Mouse (Mus musculus) kidney, postnatal 25 days (tissue): ENCODE measurements around the gene Tcl1.
"Not testable (repeated sequence)": the region's sequence is repeated elsewhere in the genome, so short reads cannot be mapped to it uniquely, and the experiment has no call there.

Experiments used
- DNase-seq, 2 experiments: peaks; one replicate each; pipeline ENCODE4 v3.0.0; 2021; ENCODE audit warnings: mixed read lengths in 2 of 2

Gene Tcl1

GRCm38 (mm10) chr12:105222601-105223319 lies at the start of gene Tcl1:
Tcl1 (minus strand) TSS chr12:105222793.
- DNase-seq: no peak

GRCm38 (mm10) chr12:105271016-105271965 lies 48.7 kb upstream of the Tcl1 start:
- no peak for DNase-seq

GRCm38 (mm10) chr12:105267076-105267475 lies 44.5 kb upstream of the Tcl1 start:
- no peak for DNase-seq

GRCm38 (mm10) chr12:105266096-105266495 lies 43.5 kb upstream of the Tcl1 start:
- DNase-seq: peak in 1 of 2 experiments; percentile 61

GRCm38 (mm10) chr12:105259221-105259620 lies 36.6 kb upstream of the Tcl1 start:
- DNase-seq: no peak

DNA sequence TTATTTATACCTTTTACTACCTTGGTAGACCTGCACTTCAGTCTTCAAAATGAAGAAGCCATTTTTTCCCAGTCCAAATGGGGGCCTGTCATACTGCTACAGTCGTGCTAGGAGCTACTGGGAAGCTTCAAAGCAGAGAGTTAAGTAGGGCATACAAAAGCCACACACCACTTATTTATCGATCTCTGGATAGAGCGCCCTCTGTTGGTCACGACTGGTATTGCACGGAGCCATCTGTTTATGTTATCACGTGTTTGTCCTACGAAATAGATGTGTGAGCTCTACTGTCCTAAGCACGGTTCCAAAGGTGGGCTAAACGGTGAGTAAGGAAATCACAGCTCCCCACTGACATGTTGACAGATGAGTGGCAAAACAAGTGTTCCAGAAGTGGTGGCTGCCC lies 36.2 kb upstream of the Tcl1 start:
- no peak for DNase-seq

DNA sequence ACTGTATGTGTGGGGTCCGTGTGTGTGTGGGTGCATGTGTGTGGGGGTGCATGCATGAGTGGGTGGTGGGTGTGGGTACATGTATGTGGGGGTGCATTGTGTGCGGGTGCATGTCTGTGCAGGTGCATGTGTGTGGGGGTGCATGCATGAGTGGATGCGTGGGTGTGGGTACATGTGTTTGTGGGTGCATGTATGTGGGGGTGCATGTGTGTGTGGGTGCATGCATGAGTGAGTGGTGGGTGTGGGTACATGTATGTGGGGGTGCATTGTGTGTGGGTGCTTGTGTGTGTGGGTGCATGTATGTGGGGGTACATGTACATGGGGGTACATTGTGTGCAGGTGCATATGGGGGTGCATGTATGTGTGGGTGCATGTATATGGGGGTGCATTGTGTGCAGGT lies 31.2 kb upstream of the Tcl1 start:
- DNase-seq: peak in 1 of 2 experiments; percentile 3

DNA sequence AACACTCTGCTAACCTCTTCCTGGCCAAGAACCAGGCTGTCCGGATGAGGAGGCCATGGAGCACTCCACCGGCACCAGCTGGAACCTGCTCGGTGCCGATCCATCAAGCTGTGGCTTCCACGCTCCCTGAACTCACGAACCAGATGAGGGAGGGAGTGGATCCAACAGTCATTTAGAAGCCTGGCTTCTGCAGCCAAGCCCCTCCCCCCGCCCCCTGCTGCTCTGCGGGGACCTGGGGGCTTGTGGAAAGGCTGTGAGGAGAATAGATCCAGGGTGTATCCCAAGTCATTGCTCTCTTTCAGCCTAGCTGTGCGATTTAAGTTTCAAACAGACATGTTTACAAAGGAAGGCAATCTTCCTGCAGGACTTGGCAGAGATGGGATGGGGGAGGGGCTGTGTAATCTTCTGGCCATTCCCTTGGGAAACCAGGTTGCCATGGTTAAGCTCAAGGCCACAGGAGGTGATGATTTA lies 26.2 kb upstream of the Tcl1 start:
- peak; percentile 28 to 42 for DNase-seq

GRCm38 (mm10) chr12:105239060-105239459 lies 16.5 kb upstream of the Tcl1 start:
- no peak for DNase-seq

DNA sequence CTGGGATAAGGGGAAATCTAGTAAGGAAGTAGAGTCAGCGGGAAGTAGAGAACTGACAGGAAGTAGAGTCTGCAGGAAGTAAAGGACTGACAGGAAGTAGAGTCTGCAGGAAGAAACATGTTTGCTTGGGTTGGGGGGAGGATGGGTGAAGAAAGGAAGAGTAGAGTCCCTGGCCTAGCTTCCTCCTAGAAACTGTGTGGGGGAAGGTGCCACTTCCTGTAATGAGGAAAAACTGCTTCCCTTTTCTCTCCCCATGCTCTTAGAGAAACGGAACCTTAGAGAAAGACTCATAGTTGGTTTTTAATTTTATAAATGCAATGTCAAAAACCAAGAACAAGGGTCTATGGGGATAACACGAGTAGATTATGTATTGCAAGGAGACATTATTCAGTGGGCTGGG lies 12.5 kb upstream of the Tcl1 start:
- DNase-seq: no peak

GRCm38 (mm10) chr12:105234362-105234761 lies 11.8 kb upstream of the Tcl1 start:
- DNase-seq: no peak

DNA sequence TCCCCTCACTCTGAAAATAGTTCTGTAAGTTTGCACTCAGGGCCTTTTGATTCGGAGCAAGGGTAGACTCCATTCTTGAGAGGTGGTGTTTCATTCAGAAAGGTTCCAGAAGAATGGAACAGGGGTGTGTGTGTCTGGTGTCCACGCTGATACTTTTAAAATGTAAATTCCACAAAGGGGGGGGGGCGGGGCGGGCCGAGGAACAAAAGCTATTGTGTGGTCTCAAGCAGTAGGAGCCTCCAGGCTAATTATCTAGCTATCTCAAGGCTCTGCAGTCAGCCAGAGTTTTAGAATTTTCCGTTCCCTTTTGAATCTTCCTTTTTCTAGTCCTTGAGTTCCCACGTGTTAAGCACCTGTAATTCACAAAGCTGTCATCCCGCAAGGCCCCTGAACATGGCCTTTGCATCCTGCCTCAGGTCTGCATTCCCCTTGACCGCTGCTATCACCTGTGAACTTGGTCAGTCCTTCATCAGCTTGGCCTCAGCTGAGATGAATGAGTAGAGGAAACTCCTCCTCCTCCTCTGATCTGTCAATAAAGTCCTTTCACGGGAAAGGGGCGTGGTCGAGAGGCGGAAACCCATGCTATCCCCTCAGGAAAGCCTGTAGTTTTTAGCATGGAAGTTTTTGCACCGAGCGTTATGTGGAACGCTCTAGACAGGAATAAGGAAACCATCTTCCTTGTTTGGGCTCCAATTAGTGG lies 2.2 kb upstream of the Tcl1 start:
- DNase-seq: no peak

- no peak for DNase-seq
These were observed 5.4 kb downstream of the Tcl1 start for GRCm38 (mm10) chr12:105217101-105217760.

- DNase-seq: no peak
These were observed 13.4 kb downstream of the Tcl1 start for GRCm38 (mm10) chr12:105209231-105209630.

DNA sequence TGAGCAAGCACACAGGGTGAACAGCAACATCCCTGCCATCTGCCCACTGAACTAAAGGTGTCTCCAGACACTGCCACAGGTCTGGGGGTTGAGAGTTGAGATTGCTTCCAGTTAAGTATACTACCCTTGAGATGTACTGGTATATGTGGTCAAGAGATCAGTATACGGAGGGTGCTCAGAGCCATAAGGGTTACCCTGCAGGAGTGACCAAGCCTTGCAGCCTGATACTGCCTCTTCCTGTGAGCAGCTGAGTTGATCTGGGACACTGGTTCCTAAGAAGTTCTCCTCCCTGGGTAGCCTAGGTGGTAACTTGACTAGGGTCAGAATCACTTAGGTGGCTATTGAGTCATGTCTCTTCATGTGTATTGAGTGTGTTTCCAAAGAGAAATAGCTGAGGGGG lies 14.2 kb downstream of the Tcl1 start:
- no peak for DNase-seq

GRCm38 (mm10) chr12:105207071-105207470 lies 15.5 kb downstream of the Tcl1 start:
- DNase-seq: no peak

GRCm38 (mm10) chr12:105201657-105202056 lies 20.9 kb downstream of the Tcl1 start, which contains the start of gene Tcl1b4:
Tcl1b4 (plus strand) TSS chr12:105201957.
- not testable (repeated sequence) for DNase-seq

DNA sequence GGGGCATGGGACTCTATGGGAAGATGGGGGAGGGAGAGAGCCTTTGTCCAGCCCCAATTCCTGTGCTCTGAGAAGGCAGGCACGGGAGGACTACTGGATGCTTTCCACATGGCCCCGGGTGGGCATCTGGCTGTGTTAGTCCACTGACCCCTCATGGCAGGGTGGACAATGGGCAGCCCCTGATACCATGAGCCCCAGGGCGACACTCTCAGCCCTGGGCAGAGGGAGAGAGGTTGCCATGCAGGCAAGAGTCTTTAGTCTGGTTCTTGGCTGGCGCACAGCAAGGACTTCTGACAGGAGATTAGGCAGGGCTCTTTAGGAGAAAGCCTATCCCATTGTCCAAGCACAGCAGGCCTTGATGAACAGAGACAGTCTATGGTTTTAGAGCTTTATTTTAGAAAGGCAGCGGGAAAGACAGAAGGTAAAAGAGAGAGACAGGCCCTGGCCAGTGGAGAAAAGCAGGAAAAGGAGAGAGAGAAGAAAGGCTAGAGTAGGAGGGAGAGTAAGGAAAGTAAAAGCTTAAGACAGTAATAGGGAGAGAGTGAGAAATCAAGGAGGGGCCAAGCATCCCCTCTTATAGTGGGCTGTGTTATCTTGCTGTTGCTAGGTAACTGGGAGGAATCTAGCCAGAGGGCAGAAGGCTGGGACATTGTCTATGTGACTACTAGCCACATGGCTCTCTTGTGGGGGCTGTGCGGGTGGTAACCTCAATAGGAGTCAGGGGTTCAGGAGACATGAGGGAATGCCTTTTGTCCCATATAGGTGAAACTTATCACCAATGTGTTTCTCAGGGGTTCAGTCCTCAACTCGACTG lies 22.7 kb downstream of the Tcl1 start:
- not testable (repeated sequence) for DNase-seq

DNA sequence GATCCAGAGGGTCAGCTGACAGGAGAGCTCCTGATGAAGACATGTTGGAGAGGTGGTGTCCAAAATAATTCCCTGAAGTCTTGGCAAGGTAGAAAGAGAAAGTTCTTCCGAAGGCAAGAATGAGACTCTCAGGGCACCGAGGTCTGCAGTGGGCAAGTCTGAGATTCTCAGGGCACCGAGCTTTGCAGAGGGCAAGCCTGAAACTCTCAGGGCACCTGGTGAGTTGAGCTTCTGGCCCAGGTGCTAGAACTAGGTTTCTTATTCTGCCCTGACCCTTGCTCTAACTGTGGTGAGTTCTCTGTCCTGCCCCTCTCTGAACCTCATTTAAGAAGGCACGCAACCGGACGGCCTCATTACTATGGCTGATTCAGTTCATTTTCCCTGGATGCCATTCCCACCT lies 31.9 kb downstream of the Tcl1 start, which contains the start of gene Tcl1b3:
Tcl1b3 (plus strand) TSS at position 301 of the 400 bp plus-strand sequence.
- DNase-seq: not testable (repeated sequence)

DNA sequence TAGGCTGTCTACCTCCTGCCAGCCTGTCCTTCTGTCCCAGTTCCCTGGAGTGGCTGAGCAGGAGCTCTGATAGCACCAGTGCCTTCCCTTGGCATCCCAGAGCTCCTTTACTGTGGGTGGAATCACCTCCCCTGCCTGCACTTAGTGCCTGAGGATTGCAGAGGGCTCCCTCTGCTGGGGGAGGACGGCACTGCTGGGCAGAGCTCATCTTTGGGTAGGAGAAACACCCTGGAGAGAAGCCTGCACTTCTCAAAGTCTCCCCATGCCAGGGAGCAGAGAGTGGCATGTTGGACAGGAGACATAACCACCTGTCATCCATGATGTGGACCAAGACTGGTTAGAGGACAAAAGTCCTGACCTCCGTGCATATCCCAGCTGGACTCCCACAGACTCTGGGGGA lies 33.6 kb downstream of the Tcl1 start:
- DNase-seq: peak in 1 of 2 experiments; percentile 13

GRCm38 (mm10) chr12:105181040-105181644 lies 41.5 kb downstream of the Tcl1 start:
- not testable (repeated sequence) for DNase-seq
